Mouse (Mus musculus) brain, embryonic 14.5 days (tissue): ENCODE measurements at regions not wholly inside any gene's neighbourhood (a gene's known extent, or its start where the extent isn't known, plus 50 kb on each side); places are given as distances from the start of the nearest gene placed in this dataset.

ENCODE experiments used
- CTCF ChIP-seq: fragments of 200-500 bp; IDR thresholded peaks from 2 replicates; pipeline ENCODE4 v1.5.1; 2012; ENCODE audit warnings: inconsistent platforms, mild to moderate bottlenecking, moderate library complexity, borderline replicate concordance; ENCODE audit not compliant: insufficient read depth, insufficient read length; ENCODE audit errors: extremely low read depth
- POLR2A ChIP-seq: fragments of 200-500 bp; IDR thresholded peaks from 2 replicates; pipeline ENCODE4 v1.6.1; 2012; ENCODE audit warnings: mild to moderate bottlenecking, inconsistent platforms, borderline replicate concordance; ENCODE audit not compliant: poor library complexity, insufficient read depth, insufficient read length, severe bottlenecking; ENCODE audit errors: extremely low read depth

DNA sequence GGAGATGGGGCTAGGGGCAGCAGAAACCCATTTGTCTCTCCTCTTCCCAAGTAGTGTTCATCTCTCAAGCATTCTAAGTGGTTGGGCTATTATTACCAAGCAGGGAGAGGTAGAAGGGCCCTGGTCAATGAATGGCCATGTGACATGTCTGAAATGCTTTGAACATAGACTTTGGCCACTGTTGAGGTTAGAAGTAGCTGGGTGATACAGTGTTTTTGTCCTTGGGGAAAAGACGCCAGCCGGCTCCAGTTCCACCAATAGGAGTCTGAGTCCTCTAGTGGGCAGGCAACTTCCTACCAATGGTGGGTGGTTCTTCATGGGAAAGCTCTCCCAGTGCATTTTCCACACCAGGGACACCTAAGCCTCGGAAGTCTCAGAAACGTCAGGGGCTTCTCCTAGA lies 497.3 kb upstream of the Mgmt start:
- no peak for TF ChIP-seq CTCF
- TF ChIP-seq POLR2A: no peak
